Mouse (Mus musculus) induced T-regulatory cell, adult 2 months (primary cell): ENCODE results near the gene Slc39a9.

ENCODE experiments used
- DNase-seq: peaks from one replicate; pipeline ENCODE4 v3.0.0-alpha.2; 2012; ENCODE audit warnings: low read depth

Slc39a9 gene

DNA sequence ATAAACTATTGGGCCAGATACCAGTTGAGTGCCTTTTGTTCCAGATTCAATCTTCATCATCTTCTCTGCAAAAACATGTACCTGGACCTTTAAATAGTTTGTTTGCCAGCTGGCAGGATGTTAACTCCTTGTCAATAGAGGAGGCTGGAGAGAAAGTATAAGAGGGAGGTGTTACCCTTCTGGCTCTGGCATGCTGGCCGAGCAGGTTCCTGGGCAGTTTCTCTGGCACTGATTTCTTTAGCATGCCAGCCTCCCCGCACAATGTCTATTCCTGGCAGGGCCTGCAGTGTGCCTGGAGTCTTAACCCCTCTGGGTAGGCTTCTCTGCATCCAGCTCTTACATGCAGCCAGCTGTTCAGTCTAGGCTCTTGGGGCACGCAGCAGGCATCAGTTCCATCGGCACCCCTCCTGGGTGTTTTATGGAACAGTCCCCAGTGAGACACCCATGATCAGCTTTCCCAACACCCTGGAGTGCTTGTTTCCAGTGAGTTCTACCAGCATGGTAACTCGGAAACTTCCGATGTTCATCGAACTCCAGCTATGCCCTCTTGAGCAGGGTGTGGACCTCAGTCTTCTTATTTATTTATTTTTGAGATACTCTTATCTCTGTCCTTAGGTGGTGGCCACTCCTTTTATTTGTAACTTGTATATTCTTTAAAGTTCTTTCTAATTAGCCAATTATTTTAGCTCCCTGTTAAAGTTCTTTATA lies 10.4 kb downstream of the Slc39a9 start:
- no peak for DNase-seq

DNA sequence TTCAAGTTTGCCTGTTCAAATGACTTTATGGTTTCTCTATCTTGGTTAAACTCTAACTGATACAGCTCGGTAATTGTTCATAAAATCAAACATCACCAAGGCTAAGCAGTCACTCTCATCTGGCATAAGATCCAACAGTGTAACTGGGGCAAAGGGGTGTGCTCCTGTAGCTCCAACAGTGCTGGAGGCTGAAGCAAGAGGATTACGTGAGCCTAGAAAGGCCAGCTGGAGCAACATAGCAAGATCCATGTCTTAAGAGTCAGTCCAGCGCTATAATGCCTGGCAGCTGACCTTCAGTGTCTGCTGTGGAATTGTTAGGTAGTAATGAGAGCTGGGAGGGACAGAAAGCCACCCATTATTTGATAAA lies 11.0 kb downstream of the Slc39a9 start:
- DNase-seq: no peak

DNA sequence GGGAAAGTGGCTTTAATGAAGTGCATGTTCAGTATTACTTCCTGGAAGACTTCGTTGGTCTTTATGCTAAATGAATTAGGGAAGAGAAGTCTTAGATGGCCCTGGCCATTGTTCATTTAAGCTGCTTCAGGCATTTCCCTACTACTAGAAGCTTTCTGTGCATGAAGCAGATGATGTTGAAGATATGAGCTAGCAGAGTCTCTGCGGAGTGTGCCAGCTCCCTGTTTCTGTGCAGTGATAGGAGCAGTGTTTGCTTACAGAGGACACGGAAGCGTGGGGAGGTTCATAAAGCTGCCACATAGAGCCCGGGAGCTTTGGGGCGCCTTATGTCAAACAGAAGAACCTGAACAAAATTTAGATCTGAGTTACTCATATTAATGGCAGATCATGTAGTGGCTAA lies 15.0 kb downstream of the Slc39a9 start:
- no peak for DNase-seq

DNA sequence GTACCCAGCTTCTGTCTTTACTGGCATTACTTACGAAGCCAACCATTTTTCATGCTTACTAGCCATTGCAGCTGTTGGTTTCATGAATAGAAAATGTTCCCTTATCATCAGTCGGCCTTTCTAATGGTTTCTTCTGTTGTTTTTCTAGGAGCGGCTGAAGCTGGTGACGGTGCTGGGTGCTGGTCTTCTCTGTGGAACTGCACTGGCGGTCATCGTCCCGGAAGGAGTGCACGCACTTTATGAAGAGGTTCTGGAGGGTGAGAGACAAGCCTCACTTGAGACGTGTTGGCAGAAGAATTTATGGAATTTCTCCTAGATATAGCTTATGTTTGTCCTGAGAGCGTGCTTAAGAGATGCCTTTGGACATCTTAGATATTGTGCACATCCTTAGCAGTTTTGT lies 18.6 kb downstream of the Slc39a9 start:
- no peak for DNase-seq

DNA sequence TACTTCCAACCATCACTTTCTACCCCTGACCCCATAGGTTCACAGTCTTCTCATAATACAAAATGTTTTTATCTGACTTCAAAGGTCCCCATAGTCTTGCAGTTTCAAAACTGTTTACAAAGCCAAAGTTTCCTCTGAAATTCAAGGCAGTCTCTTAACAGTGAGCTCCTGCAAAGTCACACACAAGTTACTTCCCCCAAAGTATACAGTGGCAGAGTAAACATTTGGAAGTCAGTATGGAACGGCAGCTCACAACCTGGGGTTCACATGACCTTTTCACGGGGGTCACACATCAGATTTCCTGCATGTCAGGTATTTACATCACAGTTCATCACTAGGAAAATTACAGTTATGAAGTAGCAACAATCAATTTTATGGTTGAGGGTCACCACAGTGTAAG lies 20.3 kb downstream of the Slc39a9 start:
- DNase-seq: no peak

DNA sequence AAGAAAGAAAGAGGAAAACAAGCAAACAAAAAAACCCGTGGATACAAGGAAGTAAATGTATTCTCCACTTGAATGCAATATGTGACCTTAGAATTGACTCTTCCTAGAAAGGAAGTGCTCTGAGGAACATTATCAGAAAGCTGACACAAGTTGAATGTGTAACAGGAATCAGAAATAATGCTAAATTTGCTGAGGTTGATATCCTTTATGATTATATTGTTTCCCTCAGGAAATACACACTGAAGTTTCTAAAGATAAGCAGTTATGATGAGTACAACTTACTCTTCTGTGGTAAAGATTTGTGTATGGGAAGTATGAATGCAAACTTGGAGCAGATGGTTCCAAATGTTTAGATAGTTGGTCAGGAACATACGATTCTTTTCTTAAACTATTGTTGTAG lies 24.7 kb downstream of the Slc39a9 start:
- no peak for DNase-seq

DNA sequence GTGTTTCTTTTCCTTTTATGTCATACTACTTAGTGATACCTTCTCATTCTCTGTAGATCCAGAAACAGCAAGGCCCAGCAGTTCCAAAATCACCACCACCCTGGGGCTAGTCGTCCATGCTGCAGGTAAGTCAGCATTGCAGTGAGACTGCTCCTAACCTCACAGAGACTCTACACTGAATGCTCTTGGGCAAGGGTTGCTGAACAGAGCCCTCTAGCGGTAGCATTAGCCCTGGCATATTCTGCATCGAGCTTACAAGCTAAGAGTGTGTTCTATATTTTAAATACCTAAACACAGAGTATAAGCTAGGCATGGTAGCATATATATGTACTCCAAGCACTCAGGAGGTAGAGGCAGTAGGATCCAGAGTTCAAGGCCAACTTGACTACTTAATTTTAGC lies 29.5 kb downstream of the Slc39a9 start:
- DNase-seq: peak; percentile 67

DNA sequence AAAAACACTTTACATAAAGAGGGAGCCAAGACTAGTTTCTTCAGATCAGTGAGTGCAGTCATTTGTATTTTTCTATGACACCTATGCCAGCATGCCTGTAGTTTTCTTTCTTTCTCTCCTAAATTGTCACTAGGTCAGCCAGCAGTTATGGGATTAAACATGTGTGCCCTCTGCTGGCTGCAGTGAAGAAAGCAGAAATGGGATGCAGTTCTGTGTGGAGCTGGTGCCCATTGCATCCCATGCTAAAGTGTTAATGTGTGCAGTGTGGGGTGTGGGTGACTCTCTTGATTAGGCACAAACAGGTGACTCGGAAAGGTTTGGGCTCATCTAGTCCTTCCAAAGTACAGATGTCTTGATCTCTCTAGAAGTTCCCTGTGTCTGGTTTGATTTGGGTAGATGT lies 37.7 kb downstream of the Slc39a9 start:
- DNase-seq: peak; percentile 41

DNA sequence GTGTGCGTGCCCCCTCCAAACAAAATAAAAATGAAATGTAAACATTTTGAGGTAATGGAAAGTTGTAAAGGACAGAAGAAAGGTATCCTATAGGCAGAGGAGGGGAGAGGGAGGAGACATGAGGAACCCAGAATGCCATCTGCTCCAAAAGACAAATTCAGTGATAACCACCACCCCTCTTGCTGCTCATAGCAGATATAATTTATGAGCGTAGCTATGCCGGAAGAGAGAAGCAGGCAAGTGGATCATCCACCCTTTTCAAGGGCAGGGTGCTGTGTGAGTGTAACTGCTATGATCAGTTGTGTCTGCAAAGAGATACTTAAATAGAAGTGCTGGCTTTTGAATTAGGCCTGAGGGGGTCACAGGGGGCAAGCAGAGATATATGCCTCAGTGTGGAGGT lies 39.9 kb downstream of the Slc39a9 start:
- no peak for DNase-seq

DNA sequence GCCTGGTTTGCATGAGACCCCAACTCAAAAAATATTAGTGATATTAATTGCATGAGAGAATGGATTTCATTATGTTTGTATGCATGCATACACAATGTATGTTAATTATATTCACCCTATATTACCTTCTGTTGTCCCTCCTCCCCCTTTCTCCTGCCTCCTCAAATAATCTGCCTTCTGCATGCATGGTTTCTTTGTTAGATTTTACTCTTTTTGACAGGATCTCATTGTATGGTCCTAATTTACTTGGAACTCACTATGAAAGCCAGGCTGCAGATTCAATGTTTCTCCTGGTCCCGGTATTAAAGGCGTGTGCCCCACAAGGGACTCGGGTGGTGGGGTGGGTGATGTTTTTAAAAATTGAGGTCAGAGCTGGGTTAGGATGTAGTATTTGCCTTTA lies 40.6 kb downstream of the Slc39a9 start:
- DNase-seq: no peak

DNA sequence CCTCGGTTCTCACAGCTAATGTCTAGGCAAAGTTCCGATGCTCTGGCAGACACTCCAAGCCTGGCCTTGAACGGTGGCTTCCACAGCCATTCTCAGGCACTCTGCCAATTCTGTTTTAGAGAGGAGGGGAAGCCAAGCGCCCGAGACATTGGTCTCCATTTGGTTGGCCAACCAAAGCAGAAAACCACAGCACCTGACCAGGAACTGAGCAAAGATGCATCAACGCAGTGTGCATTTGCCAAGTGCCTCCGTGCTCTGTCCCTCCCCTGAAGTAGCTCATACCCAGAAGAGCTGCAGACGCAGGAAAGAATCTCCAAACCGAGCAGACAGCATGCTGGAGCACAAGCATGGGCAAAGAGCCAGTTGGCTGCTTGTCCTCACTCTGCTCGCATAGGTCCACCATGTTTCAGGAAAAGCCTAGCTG lies 44.1 kb downstream of the Slc39a9 start:
- DNase-seq: no peak

DNA sequence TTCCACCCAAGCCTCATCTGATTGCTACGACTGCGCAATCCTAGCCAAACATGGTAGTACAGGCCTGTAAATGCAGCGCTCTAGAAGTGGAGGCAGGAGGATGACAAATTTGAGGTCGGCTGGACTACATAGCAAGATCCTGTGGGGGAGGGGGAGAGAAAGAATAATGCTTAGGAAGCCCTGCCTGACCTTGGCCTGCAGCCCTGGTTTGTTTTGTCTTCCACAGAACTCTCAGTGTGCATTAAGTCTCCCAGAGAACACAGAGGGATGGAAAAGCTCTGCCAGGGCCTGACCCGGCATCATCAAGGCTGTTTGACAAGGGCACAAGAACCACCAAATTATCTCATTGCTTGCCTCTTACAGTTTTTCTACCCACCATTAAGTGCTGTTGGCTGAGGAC lies 46.0 kb downstream of the Slc39a9 start:
- no peak for DNase-seq

DNA sequence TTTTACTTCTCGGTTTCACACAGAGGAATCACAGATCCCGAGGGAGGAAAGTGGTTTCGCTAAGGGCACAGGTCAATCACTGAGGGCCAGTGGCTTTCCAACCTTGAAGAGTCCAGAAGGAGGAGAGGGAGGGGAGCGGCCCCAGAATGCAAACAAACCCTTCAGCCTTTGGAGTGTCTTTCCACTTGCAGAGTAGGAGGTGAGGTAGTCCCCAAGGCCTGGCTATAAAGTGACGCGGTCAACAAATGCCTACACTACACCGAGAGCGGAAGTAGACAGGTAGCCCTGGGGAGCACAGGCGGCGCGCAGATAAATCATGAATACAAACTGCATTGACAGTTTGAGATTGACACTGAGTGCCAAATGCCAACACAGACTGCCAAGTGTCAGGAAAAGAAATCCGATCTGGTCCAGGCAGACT lies 48.0 kb downstream of the Slc39a9 start:
- no peak for DNase-seq

DNA sequence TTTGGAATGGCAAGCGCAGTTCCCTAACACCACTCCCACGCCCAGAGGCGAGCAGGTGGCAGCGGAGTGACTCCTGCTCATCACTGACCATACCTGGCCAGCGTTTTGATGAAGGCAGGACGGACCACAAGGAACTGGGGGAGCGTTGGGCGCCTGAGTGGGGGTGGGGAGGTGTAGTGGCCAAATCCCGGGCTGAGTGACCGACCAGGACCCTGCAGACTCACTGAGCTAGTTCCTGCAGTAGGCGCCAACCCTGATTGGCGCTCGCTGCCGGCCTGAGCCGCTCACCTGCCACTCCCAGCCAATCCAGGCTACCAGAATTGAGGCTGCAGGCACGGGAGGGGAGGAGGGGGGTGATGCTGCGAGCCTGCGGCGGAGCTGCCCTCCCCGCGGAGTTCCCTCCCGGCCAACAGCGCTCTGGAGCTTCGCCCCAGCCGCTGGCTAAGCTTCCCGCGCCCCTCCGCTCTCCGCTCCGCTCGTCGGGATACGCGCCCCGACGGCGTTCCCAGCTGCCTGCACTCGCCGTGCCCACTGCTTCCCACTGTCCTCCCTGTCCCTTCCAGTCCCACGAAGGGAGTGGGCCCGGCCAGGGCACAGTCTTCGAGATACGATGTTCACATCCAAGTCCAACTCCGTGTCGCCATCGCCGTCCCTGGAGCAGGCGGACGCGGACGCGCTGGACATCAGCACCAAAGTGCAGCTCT lies 48.7 kb downstream of the Slc39a9 start, which contains the start of gene Plekhd1:
Plekhd1 (plus strand) TSS at position 323 of the 704 bp plus-strand sequence.
- DNase-seq: no peak

DNA sequence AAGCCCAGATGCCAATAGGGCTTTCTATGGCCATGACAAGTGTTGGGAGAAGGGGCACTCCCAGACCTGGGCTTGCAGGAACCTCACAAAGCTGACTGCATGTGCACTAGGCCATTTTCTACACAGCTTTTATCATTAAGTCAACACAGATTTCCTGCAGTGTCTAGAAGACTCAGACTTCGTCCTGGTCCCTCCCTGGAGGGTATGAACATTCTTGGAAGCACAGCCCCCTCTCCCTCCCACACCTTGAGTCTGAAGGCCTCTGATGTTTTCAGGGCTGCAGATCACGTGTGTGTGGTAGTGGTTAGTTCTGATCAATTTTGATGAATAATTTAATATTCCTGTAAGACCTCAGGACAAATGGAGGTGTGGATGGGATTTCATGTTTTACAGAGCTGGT lies 50.0 kb downstream of the Slc39a9 start:
- no peak for DNase-seq

DNA sequence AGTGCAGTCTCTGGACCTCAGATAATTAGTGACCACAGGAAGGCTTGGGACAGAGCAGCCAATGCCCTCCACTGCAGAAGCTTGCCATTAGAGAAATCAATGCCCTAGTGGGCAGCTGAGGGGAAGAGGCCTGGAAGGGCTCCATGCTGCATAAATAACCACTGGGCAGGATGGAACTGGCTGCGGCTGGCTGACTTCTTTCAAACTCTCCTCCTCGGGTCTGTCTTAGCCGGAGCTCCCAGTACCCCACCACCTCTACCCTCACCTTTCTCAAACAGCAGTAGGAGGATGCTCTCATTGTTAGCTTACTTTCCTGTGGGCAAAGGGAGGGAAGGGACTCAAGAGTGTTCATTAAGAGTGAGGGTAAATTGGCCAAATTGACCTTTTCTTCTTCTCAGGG lies 51.3 kb downstream of the Slc39a9 start:
- DNase-seq: no peak

DNA sequence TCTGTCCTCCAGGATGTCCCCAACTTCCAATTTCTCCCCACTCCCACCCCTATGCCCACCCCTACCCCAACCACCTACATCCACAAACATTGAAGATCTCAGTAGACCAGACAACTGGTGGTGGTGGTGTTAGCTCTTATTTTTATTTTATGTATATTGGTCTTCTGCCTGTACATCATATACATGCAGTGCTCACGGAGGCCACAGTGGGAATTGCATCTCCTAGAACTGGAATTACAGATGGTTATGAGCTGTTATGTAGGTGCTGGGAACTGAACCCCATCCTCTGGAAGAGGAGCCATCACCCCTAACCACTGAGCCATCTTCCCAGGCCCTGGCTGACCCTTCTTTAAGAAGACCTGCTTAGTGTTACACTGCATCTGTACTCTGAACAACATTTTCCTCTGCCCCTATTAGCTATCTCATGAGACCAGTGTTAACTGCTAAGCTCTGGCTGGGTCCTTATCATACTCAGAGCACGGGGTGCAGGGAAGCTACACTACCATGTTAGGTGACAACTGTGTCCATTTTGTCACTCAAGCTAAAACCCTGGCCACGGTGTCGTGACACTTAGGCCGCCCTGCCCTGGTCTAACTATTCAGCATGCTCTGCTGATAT lies 55.0 kb downstream of the Slc39a9 start:
- DNase-seq: no peak

DNA sequence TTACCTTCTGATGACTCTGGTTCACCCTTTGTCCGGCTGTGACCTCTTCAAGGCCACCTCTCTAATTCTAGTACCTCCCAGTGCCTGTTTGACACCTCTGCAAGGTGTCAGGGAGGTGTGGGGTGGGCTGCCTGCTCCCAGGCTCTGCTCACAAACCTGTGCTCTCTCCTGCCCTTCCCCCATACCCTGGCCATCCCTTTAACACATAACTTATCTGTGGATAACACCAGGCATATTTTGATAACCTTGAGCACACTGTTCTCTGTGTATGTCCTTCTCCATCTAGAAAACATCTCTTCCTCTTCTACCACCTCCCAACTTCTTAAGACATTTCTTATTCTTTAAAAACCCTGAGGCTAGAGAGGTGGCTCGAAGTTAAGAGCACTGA lies 55.5 kb downstream of the Slc39a9 start:
- no peak for DNase-seq

DNA sequence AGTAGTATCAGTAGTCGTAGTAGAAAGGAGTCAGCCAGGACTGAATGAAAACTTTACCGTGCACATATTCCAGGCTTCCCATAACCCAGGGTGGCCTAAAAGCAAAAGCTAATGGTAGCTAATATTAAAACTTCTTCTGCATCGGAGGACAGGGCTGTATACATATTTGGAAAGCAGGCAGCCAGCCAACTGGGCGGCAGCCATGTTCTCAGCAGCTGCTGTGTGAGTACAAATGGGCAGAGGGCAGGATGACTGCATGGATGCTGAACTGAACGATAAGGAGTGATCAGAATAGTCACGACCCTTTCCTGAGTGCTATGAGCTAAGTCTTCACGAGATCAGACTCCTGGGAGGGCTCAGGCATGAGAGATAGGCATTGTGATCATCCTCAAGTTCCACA lies 57.6 kb downstream of the Slc39a9 start:
- DNase-seq: no peak

DNA sequence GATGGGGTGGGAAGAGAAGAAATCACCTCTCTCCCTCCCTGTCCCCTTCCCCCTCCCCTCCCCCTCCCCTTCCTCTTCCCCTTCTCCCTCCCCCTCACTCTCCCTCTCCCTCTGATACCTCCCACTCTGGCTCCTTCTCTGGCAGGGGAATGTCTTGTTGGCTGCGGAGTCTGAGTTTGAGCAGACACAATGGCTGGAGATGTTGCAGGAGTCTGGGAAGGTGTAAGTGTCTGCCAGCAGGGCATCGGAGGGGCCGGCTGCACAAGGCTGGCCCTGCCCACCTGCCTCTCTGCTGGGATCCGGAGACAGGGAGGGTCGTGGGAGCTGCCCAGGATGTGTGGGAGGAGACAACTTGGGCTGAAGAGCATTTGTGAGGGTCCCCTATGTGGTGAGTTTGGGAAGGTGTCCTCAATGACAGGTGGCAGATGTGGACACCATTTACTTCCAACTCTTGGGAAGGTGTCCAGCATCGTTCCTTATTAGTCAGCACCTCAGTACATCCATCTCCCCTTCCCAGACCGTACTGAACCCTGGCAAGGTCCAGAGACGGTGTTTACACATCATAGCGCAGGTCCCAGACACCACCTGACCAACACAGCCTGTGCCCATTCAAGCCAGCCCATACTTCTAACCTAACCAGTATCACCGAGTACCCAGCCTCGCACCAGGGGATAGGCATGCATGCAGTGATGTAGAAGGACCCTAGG lies 62.7 kb downstream of the Slc39a9 start:
- no peak for DNase-seq

DNA sequence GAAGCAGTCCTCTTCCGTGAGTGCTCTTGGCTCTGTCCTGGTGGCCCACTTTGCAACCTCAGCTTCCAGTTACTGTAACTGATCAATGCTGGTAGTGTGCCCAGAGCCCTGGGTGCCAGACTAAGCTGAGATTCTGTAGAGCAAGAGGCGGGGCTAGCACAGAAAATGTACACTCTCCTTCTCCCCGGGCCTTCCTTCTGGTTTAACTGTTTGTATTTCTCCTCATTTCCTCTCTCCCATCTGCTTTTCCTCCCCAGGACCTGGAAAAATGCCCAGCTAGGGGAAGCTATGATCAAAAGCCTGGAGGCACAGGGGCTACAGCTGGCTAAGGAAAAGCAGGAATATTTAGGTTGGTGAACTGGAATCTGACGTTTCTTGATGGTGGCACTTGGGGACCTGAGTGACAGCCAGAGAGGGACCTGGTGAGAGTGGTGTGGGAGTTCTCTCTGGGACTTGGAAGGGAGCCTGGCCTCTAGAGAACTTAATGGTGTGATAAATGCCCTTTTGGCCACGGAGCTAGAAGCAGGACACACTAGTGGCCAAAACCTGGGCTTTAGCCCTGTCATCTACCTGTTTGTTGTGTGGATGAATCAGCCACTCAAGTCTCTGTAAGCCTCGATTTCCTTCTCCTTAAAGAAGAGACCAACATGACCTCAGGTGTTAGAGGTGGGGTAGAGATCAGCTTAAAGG lies 63.4 kb downstream of the Slc39a9 start:
- no peak for DNase-seq

DNA sequence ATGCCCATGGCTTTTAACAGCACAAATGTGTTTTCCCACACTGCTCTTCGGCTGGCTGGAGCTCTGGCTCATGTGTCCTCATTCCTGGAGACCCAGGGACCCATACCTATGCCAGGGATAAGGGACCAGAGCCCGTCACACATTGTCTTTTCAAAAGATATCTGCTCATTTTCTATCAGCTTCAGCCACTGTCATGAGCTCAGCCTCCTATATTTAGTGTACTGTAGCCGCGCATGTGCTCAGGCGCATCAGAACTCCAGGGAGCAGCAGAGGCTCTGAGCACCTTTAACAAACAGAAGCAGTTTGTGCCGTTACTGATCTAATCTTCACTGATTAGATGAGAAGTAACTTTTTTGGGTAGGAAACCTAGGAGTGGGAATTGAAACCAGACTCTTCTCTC lies 72.2 kb downstream of the Slc39a9 start:
- DNase-seq: no peak
